Mouse (Mus musculus) brain, embryonic 14.5 days (tissue): Measurements from ENCODE around the gene Ctnnal1.

Experiments used
- CTCF ChIP-seq: fragments of 200-500 bp; IDR thresholded peaks from 2 replicates; pipeline ENCODE4 v1.5.1; 2012; ENCODE audit warnings: inconsistent platforms, mild to moderate bottlenecking, moderate library complexity, borderline replicate concordance; ENCODE audit not compliant: insufficient read depth, insufficient read length; ENCODE audit errors: extremely low read depth
- POLR2A ChIP-seq: fragments of 200-500 bp; IDR thresholded peaks from 2 replicates; pipeline ENCODE4 v1.6.1; 2012; ENCODE audit warnings: mild to moderate bottlenecking, inconsistent platforms, borderline replicate concordance; ENCODE audit not compliant: poor library complexity, insufficient read depth, insufficient read length, severe bottlenecking; ENCODE audit errors: extremely low read depth

DNA sequence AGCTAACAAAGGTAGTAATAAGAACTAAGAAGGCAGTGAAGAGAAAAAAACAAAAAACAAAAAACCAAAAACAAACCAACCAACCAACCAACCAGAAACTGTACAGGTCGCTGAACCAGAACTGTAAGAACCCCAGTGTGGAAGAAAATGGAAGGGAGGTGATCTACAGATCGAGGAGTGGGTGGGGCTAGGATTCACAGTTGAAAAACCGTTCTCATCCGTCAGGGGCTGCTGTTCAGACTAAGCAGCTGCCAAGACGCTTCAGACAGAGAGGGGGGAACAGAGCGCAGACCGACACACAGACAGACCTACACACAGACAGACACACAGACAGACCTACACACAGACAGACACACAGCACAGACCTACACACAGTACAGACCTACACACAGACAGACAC is 22.5 kb downstream of the Ctnnal1 start:
- TF ChIP-seq CTCF, result no peak
- TF ChIP-seq POLR2A, result no peak
